24 mouse cellular contexts compared by ENCODE assay signal in the genomic region with DNA sequence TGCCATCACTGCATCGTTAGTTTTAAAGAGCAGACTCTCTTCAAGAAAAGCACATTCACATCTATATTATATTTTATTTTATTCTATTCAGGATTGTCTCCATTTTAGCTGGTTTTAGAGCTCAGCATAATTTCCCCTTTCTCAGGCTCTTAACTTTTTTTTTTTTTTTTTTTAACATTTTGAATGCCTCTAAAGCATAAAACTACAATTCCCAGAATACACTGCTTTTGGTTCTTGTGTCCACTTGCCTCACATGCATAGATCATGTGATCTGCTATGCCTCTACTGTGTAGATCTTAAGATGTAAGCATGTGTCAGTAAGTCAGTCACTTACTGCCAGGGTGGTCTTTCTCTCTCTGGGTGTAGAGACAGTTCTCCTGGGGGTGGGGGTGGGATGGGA. TPM values are rescaled to one million over a fixed set of nuclear protein-coding genes. Genes with fewer than 3 reads are reported as not detected.
"Had no signal": no experiment of that assay in that cellular context is flagged by ENCODE, and none has a peak within 500 bp of the region (broad histone marks: within the 10 kb centered on the region; RNA-seq: fewer than 3 reads in every experiment).

No protein-coding gene starts in this region.

- H3K27me3 ChIP-seq: neural tube, embryonic 12.5 days; stomach, embryonic 15.5 days had no signal

- ATAC-seq: liver, postnatal 0 days; lung, postnatal 0 days; midbrain, embryonic 13.5 days; midbrain, embryonic 16.5 days had no signal

- H3K27ac ChIP-seq: liver, embryonic 15.5 days; lung, embryonic 15.5 days; macrophage; midbrain, embryonic 13.5 days; neural tube, embryonic 12.5 days; stomach, embryonic 15.5 days; stomach, postnatal 0 days had no signal

- H3K36me3 ChIP-seq: liver, embryonic 15.5 days; lung, embryonic 15.5 days; midbrain, embryonic 13.5 days; neural tube, embryonic 12.5 days; stomach, embryonic 15.5 days had no signal

- H3K4me3 ChIP-seq: liver, embryonic 15.5 days; lung, embryonic 15.5 days; megakaryocyte, embryonic 14.5 days; midbrain, embryonic 13.5 days; neural tube, embryonic 12.5 days; stomach, embryonic 15.5 days had no signal

- H3K4me1 ChIP-seq: liver, embryonic 15.5 days; lung, embryonic 15.5 days; neural tube, embryonic 12.5 days; stomach, embryonic 15.5 days had no signal

- DNase-seq: liver, postnatal 0 days; lung, adult 2 months; lung, postnatal 14 days; lung, postnatal 36 days; right cerebral cortex, postnatal 25 days; right cerebral cortex, postnatal 4 days; spleen, adult 18-20 months; thymus, adult 2 months; thymus, postnatal 25 days; thymus, postnatal 4 days had no signal

- H3K9ac ChIP-seq: liver, embryonic 15.5 days; liver, postnatal 0 days; lung, embryonic 15.5 days; midbrain, embryonic 13.5 days; neural tube, embryonic 12.5 days; stomach, embryonic 15.5 days had no signal

- H3K9me3 ChIP-seq: liver, embryonic 15.5 days; lung, embryonic 15.5 days; megakaryocyte, embryonic 14.5 days; midbrain, embryonic 13.5 days; neural tube, embryonic 12.5 days; stomach, embryonic 15.5 days had no signal

- H3K4me2 ChIP-seq: liver, embryonic 15.5 days; lung, embryonic 15.5 days; midbrain, embryonic 11.5 days; midbrain, embryonic 13.5 days; neural tube, embryonic 12.5 days; stomach, embryonic 15.5 days had no signal

RNA-seq across cellular contexts. Expression of a gene that starts 30.3 kb away (rescaled TPM):
- total RNA-seq: megakaryocyte progenitor cell, adult 5-6 weeks; monocyte, adult 5-6 weeks; neutrophil, adult 5-6 weeks had no signal
- polyA plus RNA-seq: macrophage had no signal
